Mouse (Mus musculus) spleen, adult 2 months (tissue): ENCODE data around the gene Bola3.

ENCODE experiments used
- CTCF ChIP-seq: fragments of 200-500 bp; IDR thresholded peaks from 2 replicates; pipeline ENCODE4 v1.5.1; 2011; ENCODE audit warnings: mild to moderate bottlenecking, inconsistent platforms; ENCODE audit not compliant: insufficient read depth, insufficient read length, insufficient replicate concordance; ENCODE audit errors: extremely low read depth
- POLR2A ChIP-seq: fragments of 200-500 bp; IDR thresholded peaks from 2 replicates; pipeline ENCODE4 v1.6.1; 2011; ENCODE audit warnings: low read depth, low read length, inconsistent platforms

DNA sequence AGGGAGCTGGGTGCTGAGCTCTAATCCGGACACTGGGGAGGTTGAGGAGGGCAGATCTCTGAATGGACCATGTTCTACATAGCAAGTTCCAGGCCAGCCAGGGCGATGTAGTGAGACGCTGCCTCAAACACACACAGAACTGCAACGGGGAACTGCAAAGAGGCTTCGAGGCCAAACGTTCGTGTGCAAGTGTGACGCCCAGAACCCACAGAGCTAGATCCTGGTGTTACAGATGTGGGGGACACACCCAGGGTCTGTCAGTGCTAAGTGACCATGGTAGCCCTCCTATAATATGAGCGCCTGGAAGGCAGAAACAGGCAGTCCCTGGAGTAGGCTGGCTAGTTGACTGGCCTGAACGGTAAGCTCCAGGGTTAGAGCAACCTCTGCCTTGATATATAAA lies 8.5 kb downstream of the Bola3 start:
- TF ChIP-seq POLR2A = no peak
- TF ChIP-seq CTCF = no peak
